Mouse (Mus musculus) cerebellum, postnatal 25 days (tissue): ENCODE measurements around the gene Zfp809.

Experiments
- DNase-seq, 2 experiments: peaks; one replicate each; pipeline ENCODE4 v3.0.0; 2021; ENCODE audit warnings: mixed read lengths in 2 of 2

The Zfp809 gene

DNA sequence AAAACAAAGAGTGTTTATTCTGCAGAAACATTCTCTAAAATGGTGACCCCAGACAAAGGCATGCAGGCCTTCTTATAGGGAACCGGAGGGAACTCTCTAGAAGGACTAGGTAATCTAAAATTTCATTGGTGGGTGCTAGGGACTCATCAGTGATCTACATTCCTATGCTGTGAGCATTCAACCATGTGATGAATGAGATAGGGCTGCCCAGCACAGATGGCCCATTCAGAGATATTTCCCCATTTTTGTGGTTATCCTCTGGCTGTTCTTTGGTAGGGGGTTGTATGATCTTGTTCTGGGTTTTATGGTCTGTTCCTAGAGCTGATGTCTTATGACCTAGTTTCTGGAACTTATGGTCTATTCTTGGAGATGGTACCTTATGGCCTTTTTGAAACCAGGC is 43.4 kb downstream of the Zfp809 start:
- no peak for DNase-seq

DNA sequence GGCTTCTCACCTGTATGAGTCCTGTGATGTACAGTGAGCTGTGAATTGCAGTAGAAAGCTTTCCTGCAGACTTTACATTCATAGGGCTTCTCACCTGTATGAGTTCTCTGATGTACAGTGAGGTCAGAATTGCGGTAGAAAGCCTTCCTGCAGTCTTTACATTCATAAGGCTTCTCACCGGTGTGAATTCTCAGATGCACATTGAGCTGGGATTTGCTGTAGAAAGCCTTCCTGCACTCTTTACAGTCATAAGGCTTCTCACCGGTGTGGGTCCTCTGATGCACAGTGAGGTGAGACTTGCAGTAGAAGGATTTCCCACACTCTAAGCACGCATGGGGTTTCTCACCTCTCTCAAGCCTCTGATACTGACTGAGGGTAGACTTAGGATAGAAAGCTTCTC is 53.2 kb downstream of the Zfp809 start:
- DNase-seq = no peak
